ENCODE assay signal across 8 mouse cellular contexts in the genomic region with DNA sequence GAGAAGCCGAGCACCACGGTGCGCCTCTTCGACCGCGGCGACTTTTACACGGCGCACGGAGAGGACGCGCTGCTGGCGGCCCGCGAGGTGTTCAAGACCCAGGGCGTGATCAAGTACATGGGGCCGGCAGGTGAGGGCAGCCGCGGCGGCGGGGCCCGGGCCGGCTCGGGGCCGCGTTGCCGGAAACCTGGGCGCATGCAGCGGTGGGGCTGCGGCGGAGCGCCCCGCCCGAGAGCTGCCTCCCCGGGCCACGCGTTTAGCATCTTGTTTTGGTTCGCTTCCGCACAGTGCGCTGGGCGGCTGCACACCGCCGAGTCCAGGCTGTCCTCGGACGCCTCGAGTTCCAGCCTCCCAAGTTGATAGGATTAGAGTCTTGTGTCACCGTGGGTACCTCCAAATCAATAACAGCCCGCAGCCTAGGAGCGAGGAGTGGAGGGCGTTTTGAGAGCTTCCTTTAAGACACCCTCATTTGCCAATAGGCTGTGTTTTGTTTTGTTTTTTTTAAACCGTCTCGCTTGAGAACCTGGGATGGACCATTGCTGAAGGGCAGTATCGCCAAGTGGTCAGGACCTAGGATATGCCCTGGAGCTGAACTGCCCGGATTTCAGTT. TPM values are rescaled to one million over a fixed set of nuclear protein-coding genes. Genes with fewer than 3 reads are reported as not detected.
DNase-seq lines count a peak whose midpoint lies in the region; ATAC-seq and TF ChIP-seq lines count a peak whose summit lies in the region.

No protein-coding gene starts in this region.

- ATAC-seq in embryonic facial prominence, embryonic 11.5 days (replicated peaks; ENCODE audit: insufficient number of reproducible peaks, low FRiP score, low TSS enrichment, low read depth) = peak; percentile 50
- ATAC-seq in hindbrain, embryonic 14.5 days (ENCODE audit: low FRiP score) = peak; percentile 66
- ATAC-seq in lung, embryonic 15.5 days (ENCODE audit: borderline replicate concordance, extremely low read depth, low FRiP score, low TSS enrichment) = peak; percentile 58
- ATAC-seq in neutrophil, adult 5-6 weeks (ENCODE audit: extremely low read depth, insufficient number of reproducible peaks, low FRiP score, poor library complexity, severe bottlenecking) = peak; percentile 29; the same call in 1 of the 2 replicates

- DNase-seq in heart, adult 2 months = no peak
- no peak for DNase-seq in heart, postnatal 10 days
- peak; percentile 43 for DNase-seq in embryonic facial prominence, embryonic 11.5 days (ENCODE audit: low spot score)
- peak; percentile 27 for DNase-seq in hindbrain, embryonic 14.5 days (ENCODE audit: low spot score)
- no peak for DNase-seq in layer of hippocampus, adult 9-11 months

- WGBS in heart, adult 2 months = under 1% methylated on average over 49 of the region's 54 CpGs
- WGBS in embryonic facial prominence, embryonic 11.5 days = under 1% methylated on average over 53 of the region's 54 CpGs
- WGBS in hindbrain, embryonic 14.5 days = under 1% methylated on average over 46 of the region's 54 CpGs
- WGBS in lung, embryonic 15.5 days = under 1% methylated on average over 54 of the region's 54 CpGs

- peak overlapping the region; percentile 76 for H3K9ac ChIP-seq in heart, adult 2 months (ENCODE audit: low read depth, low read length)
- H3K9ac ChIP-seq in ES-Bruce4 (ENCODE audit: low read depth, poor library complexity, severe bottlenecking) = peak overlapping the region; percentile 97
- peak overlapping the region; percentile 90 for H3K9ac ChIP-seq in embryonic facial prominence, embryonic 11.5 days (replicated peaks; ENCODE audit: low read length)
- peak overlapping the region; percentile 89 for H3K9ac ChIP-seq in hindbrain, embryonic 14.5 days
- peak overlapping the region; percentile 76 for H3K9ac ChIP-seq in lung, embryonic 15.5 days

- H3K36me3 ChIP-seq in heart, adult 2 months (ENCODE audit: control insufficient read depth, insufficient read depth, low read length) = no peaks in the 10 kb centered on the region
- H3K36me3 ChIP-seq in ES-Bruce4 (ENCODE audit: control insufficient read depth, insufficient read depth, low read length, poor library complexity, severe bottlenecking) = peaks cover 17% of the 10 kb centered on the region
- H3K36me3 ChIP-seq in embryonic facial prominence, embryonic 11.5 days (replicated peaks; ENCODE audit: control insufficient read depth, insufficient read depth, low read depth, low read length) = no peaks in the 10 kb centered on the region
- H3K36me3 ChIP-seq in hindbrain, embryonic 14.5 days (replicated peaks; ENCODE audit: control insufficient read depth, insufficient read depth) = no peaks in the 10 kb centered on the region
- no peaks in the 10 kb centered on the region for H3K36me3 ChIP-seq in lung, embryonic 15.5 days

- TF ChIP-seq CTCF in heart, adult 2 months (IDR thresholded peaks at IDR 0.05) = no peak
- no peak for TF ChIP-seq CTCF in ES-Bruce4 (IDR thresholded peaks at IDR 0.05; ENCODE audit: low read depth, low read length)

- TF ChIP-seq POLR2A in heart, adult 2 months (IDR thresholded peaks at IDR 0.05; ENCODE audit: insufficient read depth, low read depth, low read length) = no peak
- TF ChIP-seq POLR2A in ES-Bruce4 (IDR thresholded peaks at IDR 0.05; ENCODE audit: insufficient read depth, low read length) = no peak

- H3K27ac ChIP-seq in heart, adult 2 months = peak overlapping the region; percentile 78
- H3K27ac ChIP-seq in ES-Bruce4 (ENCODE audit: insufficient read depth, low read length) = peak overlapping the region; percentile 50
- peak overlapping the region; percentile 62 for H3K27ac ChIP-seq in embryonic facial prominence, embryonic 11.5 days (replicated peaks; ENCODE audit: low read depth, low read length)
- H3K27ac ChIP-seq in hindbrain, embryonic 14.5 days = peak overlapping the region; percentile 81
- H3K27ac ChIP-seq in lung, embryonic 15.5 days = peak overlapping the region; percentile 70

- H3K4me3 ChIP-seq in heart, adult 2 months = peak overlapping the region; percentile 86
- H3K4me3 ChIP-seq in ES-Bruce4 (ENCODE audit: low read depth, low read length) = peak overlapping the region; percentile 99
- H3K4me3 ChIP-seq in embryonic facial prominence, embryonic 11.5 days (ENCODE audit: low read depth, low read length) = peak overlapping the region; percentile 90
- H3K4me3 ChIP-seq in hindbrain, embryonic 14.5 days (replicated peaks; ENCODE audit: low read length) = peak overlapping the region; percentile 90
- H3K4me3 ChIP-seq in lung, embryonic 15.5 days = peak overlapping the region; percentile 80

- H3K27me3 ChIP-seq in heart, adult 2 months (ENCODE audit: control insufficient read depth, insufficient read depth, low read length) = no peaks in the 10 kb centered on the region
- H3K27me3 ChIP-seq in ES-Bruce4 (ENCODE audit: control insufficient read depth, insufficient read depth, low read length, poor library complexity, severe bottlenecking) = no peaks in the 10 kb centered on the region
- H3K27me3 ChIP-seq in embryonic facial prominence, embryonic 11.5 days (ENCODE audit: control insufficient read depth, insufficient read depth, low read length) = no peaks in the 10 kb centered on the region
- no peaks in the 10 kb centered on the region for H3K27me3 ChIP-seq in hindbrain, embryonic 14.5 days (ENCODE audit: control insufficient read depth, insufficient read depth, low read length)
- no peaks in the 10 kb centered on the region for H3K27me3 ChIP-seq in lung, embryonic 15.5 days

- no peaks in the 10 kb centered on the region for H3K9me3 ChIP-seq in ES-Bruce4 (replicated peaks; ENCODE audit: control insufficient read depth, insufficient read depth, low read length, poor library complexity, severe bottlenecking)
- no peaks in the 10 kb centered on the region for H3K9me3 ChIP-seq in embryonic facial prominence, embryonic 11.5 days (replicated peaks; ENCODE audit: control insufficient read depth, low read length)
- H3K9me3 ChIP-seq in hindbrain, embryonic 14.5 days (ENCODE audit: control insufficient read depth, low read length) = no peaks in the 10 kb centered on the region
- H3K9me3 ChIP-seq in lung, embryonic 15.5 days = no peaks in the 10 kb centered on the region

- H3K4me2 ChIP-seq in embryonic facial prominence, embryonic 11.5 days (ENCODE audit: low read depth, low read length) = peak overlapping the region; percentile 88
- peak overlapping the region; percentile 62 for H3K4me2 ChIP-seq in hindbrain, embryonic 14.5 days (replicated peaks)
- peak overlapping the region; percentile 77 for H3K4me2 ChIP-seq in lung, embryonic 15.5 days

- H3K79me2 ChIP-seq in heart, adult 2 months (replicated peaks; ENCODE audit: control insufficient read depth, insufficient read depth, low read length) = no peaks in the 10 kb centered on the region

- peaks cover 4% of the 10 kb centered on the region for H3K4me1 ChIP-seq in heart, adult 2 months (ENCODE audit: control insufficient read depth, insufficient read depth, low read length)
- H3K4me1 ChIP-seq in ES-Bruce4 (ENCODE audit: control insufficient read depth, insufficient read depth, low read length) = no peaks in the 10 kb centered on the region
- H3K4me1 ChIP-seq in embryonic facial prominence, embryonic 11.5 days (ENCODE audit: control insufficient read depth, insufficient read depth, low read length) = no peaks in the 10 kb centered on the region
- H3K4me1 ChIP-seq in hindbrain, embryonic 14.5 days (replicated peaks; ENCODE audit: control insufficient read depth, insufficient read depth, low read length) = peaks cover 16% of the 10 kb centered on the region; the same call in 1 of the 2 replicates
- H3K4me1 ChIP-seq in lung, embryonic 15.5 days = peaks cover 20% of the 10 kb centered on the region

- intact Hi-C loops in heart, adult 2 months (cut with DNase I) = loop anchor here (5.0 kb wide), 1 partner anchor 205 kb away; no protein-coding TSS in a partner anchor
- intact Hi-C loops in heart, postnatal 10 days (cut with DNase I) = no loop called here

- TF ChIP-seq EP300 in heart, adult 2 months (IDR thresholded peaks at IDR 0.05; ENCODE audit: insufficient read depth, low read depth, low read length) = no peak
- no peak for TF ChIP-seq EP300 in ES-Bruce4 (IDR thresholded peaks at IDR 0.05; ENCODE audit: insufficient read depth, low read depth, low read length)

RNA-seq across cellular contexts. Expression of gene Msh2, which starts 0.7 kb away (rescaled TPM):
- 10 to 100 TPM; 12.7 to 13.7 TPM for total RNA-seq in heart, adult 2 months (2021)
- 4.9 and 9.3 TPM in 2 replicates for polyA plus RNA-seq in heart, adult 2 months (2012; rRNA removed)
- 10 to 100 TPM; 15.8 to 16.2 TPM for total RNA-seq in heart, postnatal 10 days (2021)
- 343 and 405 TPM in 2 replicates for polyA plus RNA-seq in ES-Bruce4 (2011; ENCODE audit: insufficient read depth, insufficient read length, low read depth, missing spikeins)
- 93.7 and 96.1 TPM in 2 replicates for polyA plus RNA-seq in embryonic facial prominence, embryonic 11.5 days (2014; fragmentation: Nextera tagmentation; extraction: Ambion mirVana)
- polyA plus RNA-seq in hindbrain, embryonic 14.5 days (2014; fragmentation: Nextera tagmentation; extraction: Ambion mirVana) = 43.9 and 46.6 TPM in 2 replicates
- 78.7 and 79.2 TPM in 2 replicates for polyA plus RNA-seq in lung, embryonic 15.5 days (2015; fragmentation: Nextera tagmentation; extraction: Ambion mirVana)
- total RNA-seq in neutrophil, adult 5-6 weeks (2017) = 32.6 and 35.0 TPM in 2 replicates

RNA-seq across cellular contexts. Expression of gene Epcam, which starts 37.0 kb away (rescaled TPM):
- total RNA-seq in heart, adult 2 months (2021) = not detected
- 0.86 TPM in 1 of 2 replicates, not detected in the other for polyA plus RNA-seq in heart, adult 2 months (2012; rRNA removed)
- total RNA-seq in heart, postnatal 10 days (2021) = not detected
- 337 and 346 TPM in 2 replicates for polyA plus RNA-seq in ES-Bruce4 (2011; ENCODE audit: insufficient read depth, insufficient read length, low read depth, missing spikeins)
- 87.7 and 93.7 TPM in 2 replicates for polyA plus RNA-seq in embryonic facial prominence, embryonic 11.5 days (2014; fragmentation: Nextera tagmentation; extraction: Ambion mirVana)
- polyA plus RNA-seq in hindbrain, embryonic 14.5 days (2014; fragmentation: Nextera tagmentation; extraction: Ambion mirVana) = 4.5 and 5.4 TPM in 2 replicates
- 344 and 355 TPM in 2 replicates for polyA plus RNA-seq in lung, embryonic 15.5 days (2015; fragmentation: Nextera tagmentation; extraction: Ambion mirVana)
- 1.2 and 1.5 TPM in 2 replicates for total RNA-seq in neutrophil, adult 5-6 weeks (2017)

Comparison
In these comparisons a context has a peak if more than half of its experiments do, and no peak if none do; other contexts are left out.
1. DNase-seq: peak in embryonic facial prominence, embryonic 11.5 days (single experiment) and hindbrain, embryonic 14.5 days (single experiment); none in heart, adult 2 months (0 of 2), heart, postnatal 10 days (0 of 2) and layer of hippocampus, adult 9-11 months (single experiment).
2. RNA of gene Epcam, which starts 37.0 kb away (polyA plus RNA-seq): 344 to 355 TPM in lung, embryonic 15.5 days, 337 to 346 TPM in ES-Bruce4 and 87.7 to 93.7 TPM in embryonic facial prominence, embryonic 11.5 days; 4.5 to 5.4 TPM in hindbrain, embryonic 14.5 days and 0.86 TPM in heart, adult 2 months; every median in the first group is over 10 times any median in the second.
3. Peak in every context shown above with its lines, with median percentiles within 50 percentile points of each other: H3K27ac ChIP-seq, H3K4me3 ChIP-seq, H3K9ac ChIP-seq, ATAC-seq and H3K4me2 ChIP-seq.